Mouse (Mus musculus) ES-Bruce4 (cell line): ENCODE measurements around the gene Chst4. TPM values are rescaled to one million over a fixed set of nuclear protein-coding genes. Genes with fewer than 3 reads are reported as not detected.

Experiments
- H3K27ac ChIP-seq: 2 replicates; pipeline ENCODE4 v1.5.1; 2012; ENCODE audit warnings: low read length, inconsistent platforms; ENCODE audit not compliant: insufficient read depth
- H3K27me3 ChIP-seq: 2 replicates; pipeline ENCODE4 v1.6.1; 2012; ENCODE audit warnings: mild to moderate bottlenecking, low read length, inconsistent platforms; ENCODE audit not compliant: control insufficient read depth, poor library complexity, insufficient read depth, severe bottlenecking
- H3K36me3 ChIP-seq: 2 replicates; pipeline ENCODE4 v1.6.1; 2012; ENCODE audit warnings: inconsistent platforms, mild to moderate bottlenecking, low read length, moderate library complexity; ENCODE audit not compliant: control insufficient read depth, poor library complexity, insufficient read depth, severe bottlenecking
- H3K4me1 ChIP-seq: one replicate; pipeline ENCODE4 v1.8.1; 2011; ENCODE audit warnings: low read length; ENCODE audit not compliant: control insufficient read depth, insufficient read depth
- H3K4me3 ChIP-seq: 2 replicates; pipeline ENCODE4 v1.5.1; 2011; ENCODE audit warnings: low read depth, mild to moderate bottlenecking, low read length
- H3K9ac ChIP-seq: 2 replicates; pipeline ENCODE4 v1.6.1; 2012; ENCODE audit warnings: low read depth, mild to moderate bottlenecking, inconsistent platforms; ENCODE audit not compliant: poor library complexity, severe bottlenecking
- H3K9me3 ChIP-seq: replicated peaks from 2 replicates; pipeline ENCODE4 v1.6.1; 2012; ENCODE audit warnings: mild to moderate bottlenecking, low read length, inconsistent platforms; ENCODE audit not compliant: control insufficient read depth, poor library complexity, insufficient read depth, severe bottlenecking
- CTCF ChIP-seq: IDR thresholded peaks from one replicate; pipeline ENCODE4 v1.8.1; 2011; ENCODE audit warnings: low read depth, low read length
- EP300 ChIP-seq: IDR thresholded peaks from 2 replicates; pipeline ENCODE4 v1.6.1; 2011; ENCODE audit warnings: low read depth, low read length; ENCODE audit not compliant: insufficient read depth
- POLR2A ChIP-seq: IDR thresholded peaks from one replicate; pipeline ENCODE4 v1.8.1; 2011; ENCODE audit warnings: low read length; ENCODE audit not compliant: insufficient read depth
- polyA plus RNA-seq: library from polyadenylated mRNA; stranded (reverse); fragments of >200 nt; gene quantifications from 2 replicates; pipeline ENCODE4 v1.2.4, GENCODE M21; 2011; ENCODE audit warnings: low read depth; ENCODE audit not compliant: missing spikeins, insufficient read depth, insufficient read length

Gene Chst4
- not detected in 2 replicates for polyA plus RNA-seq

GRCm38 (mm10) chr8:110039659-110040058 lies at the start of gene Chst4:
Gene Chst4, minus strand, starts transcription at chr8:110039740.
- H3K4me3 ChIP-seq = no peak within 1 kb of the TSS
- no peaks in the 10 kb centered on the region; the same call in 1 of the 2 replicates for H3K9me3 ChIP-seq
- TF ChIP-seq EP300 (no peak), CTCF (no peak), POLR2A (no peak)

GRCm38 (mm10) chr8:110082416-110083105 lies 43.0 kb upstream of the Chst4 start:
- Histone ChIP-seq H3K36me3 (0 out of 2 replicates have a peak, but pooled peaks cover 3% of the 10 kb centered on the region), H3K9me3 (no peaks in the 10 kb centered on the region), H3K27ac (no peak overlapping the region), H3K9ac (no peak overlapping the region), H3K4me1 (no peaks in the 10 kb centered on the region), H3K27me3 (no peaks in the 10 kb centered on the region), H3K4me3 (no peak overlapping the region)
- TF ChIP-seq CTCF = no peak
- no peak for TF ChIP-seq EP300
- no peak for TF ChIP-seq POLR2A

More at GRCm38 (mm10) chr8:110039659-110040058, at the start of gene Chst4:
- no peaks in the 10 kb centered on the region for H3K4me1 ChIP-seq
- no peak within 1 kb of the TSS for H3K9ac ChIP-seq
- H3K27ac ChIP-seq = no peak within 1 kb of the TSS
- H3K27me3 ChIP-seq = peaks cover 3% of the 10 kb centered on the region; the same call in 1 of the 2 replicates
- H3K36me3 ChIP-seq = no peaks in the 10 kb centered on the region

DNA sequence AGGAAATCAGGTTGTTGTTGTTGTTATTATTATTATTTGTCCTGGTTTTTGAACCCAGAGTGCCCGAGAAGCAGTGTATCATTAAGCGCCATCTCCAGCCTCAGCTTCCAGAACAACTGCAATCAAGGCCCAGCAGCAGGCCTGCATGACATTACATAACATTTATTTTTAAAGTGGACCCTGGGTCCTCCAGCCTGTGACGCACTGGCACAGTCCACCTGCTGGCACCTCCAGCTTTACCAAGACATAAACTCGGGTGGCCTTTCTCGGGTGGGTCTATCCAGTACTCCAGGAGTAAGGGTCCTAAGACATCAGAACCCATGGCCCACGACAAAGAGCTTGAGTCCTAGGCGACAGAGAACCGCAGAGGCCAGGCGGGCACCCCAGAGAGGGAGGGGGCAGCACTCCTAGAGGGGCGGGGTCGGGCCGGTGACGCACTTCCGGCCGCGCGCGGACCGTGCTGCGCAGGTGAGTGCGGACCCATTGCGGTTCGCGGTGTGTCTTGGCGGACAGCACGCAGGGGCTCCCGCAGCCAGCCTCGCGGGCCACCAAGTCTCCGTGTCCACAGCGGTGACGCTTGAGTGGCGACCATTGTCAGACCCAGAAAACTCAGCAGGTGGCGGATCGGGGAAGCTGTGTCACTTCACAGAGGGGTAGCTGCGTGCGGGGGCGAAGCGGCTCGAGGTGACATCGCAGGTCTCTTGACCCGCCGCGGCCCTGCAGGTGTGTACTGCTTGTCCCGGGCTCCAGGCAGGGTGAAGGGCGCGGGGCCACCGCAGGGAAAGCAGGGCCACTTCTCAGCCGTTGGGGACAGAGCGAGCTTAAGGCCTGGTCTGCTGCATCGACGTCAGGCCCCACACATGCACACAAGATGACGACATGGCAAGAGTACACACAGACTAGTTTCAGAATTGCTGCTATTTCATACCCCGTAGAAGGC lies 40.0 kb upstream of the Chst4 start, which contains the start of gene Zfp612:
Gene Zfp612, plus strand, starts transcription at position 465 of the 940 bp plus-strand sequence.
- peak within 1 kb of the TSS; percentile 63 for H3K9ac ChIP-seq
- no peaks in the 10 kb centered on the region for H3K4me1 ChIP-seq
- no peak for TF ChIP-seq CTCF
- H3K27me3 ChIP-seq = no peaks in the 10 kb centered on the region
- peak within 1 kb of the TSS; percentile 93 for H3K4me3 ChIP-seq
- no peaks in the 10 kb centered on the region for H3K9me3 ChIP-seq
- H3K36me3 ChIP-seq = no peaks in the 10 kb centered on the region
- H3K27ac ChIP-seq = no peak within 1 kb of the TSS

- H3K27me3 ChIP-seq = no peaks in the 10 kb centered on the region; the same call in 1 of the 2 replicates
- no peak overlapping the region for H3K27ac ChIP-seq
- H3K36me3 ChIP-seq = no peaks in the 10 kb centered on the region
- no peaks in the 10 kb centered on the region for H3K4me1 ChIP-seq
- no peak for TF ChIP-seq EP300
- TF ChIP-seq POLR2A = no peak
- no peak for TF ChIP-seq CTCF
- no peak overlapping the region for H3K4me3 ChIP-seq
- H3K9me3 ChIP-seq = no peaks in the 10 kb centered on the region
- no peak overlapping the region for H3K9ac ChIP-seq
Observed at GRCm38 (mm10) chr8:110074496-110074895, 35.0 kb upstream of the Chst4 start.

GRCm38 (mm10) chr8:110071600-110071999 lies 32.1 kb upstream of the Chst4 start:
- Histone ChIP-seq H3K4me3 (no peak overlapping the region), H3K9me3 (no peaks in the 10 kb centered on the region), H3K27me3 (no peaks in the 10 kb centered on the region; the same call in 1 of the 2 replicates), H3K27ac (no peak overlapping the region), H3K9ac (no peak overlapping the region), H3K36me3 (no peaks in the 10 kb centered on the region), H3K4me1 (no peaks in the 10 kb centered on the region)
- no peak for TF ChIP-seq EP300
- peak; percentile 98 for TF ChIP-seq CTCF
